Mouse (Mus musculus): Measurements from ENCODE around the gene Kmt2b.

DNA sequence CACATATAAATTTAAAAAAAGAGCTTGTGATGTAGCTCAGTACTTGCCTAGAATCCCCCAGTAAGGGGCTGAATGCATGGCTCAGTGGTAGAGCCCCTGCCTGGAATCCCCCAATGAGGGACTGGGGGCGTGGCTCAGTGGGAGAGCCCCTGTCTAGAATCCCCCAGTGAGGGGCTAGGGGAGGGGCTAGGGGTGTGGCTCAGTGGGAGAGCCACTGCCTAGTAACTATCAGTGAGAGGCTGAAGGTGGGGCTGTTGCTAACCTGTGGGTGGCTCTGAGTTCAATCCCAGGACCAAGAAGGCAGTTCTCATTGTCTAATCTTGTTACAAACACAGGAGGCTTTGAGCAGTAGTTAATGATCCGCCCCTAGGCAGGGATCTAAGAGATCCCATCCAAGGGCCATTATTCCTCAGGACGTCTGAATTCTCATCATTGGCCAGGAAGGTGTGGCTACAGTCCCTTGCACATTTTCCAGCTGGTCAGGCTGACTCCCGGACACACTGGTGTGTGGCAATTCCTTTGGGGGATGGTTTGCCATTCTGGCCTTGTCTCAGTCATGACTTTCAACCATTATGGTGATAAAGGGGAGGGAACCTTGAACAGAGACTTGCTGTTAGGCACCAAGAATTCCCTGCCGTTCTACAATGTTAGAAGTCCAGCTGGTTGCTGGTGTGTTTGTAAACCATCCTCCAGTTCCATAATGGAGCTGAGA is 26.7 kb upstream of the Kmt2b start:
- no peak for TF ChIP-seq CTCF (conservative IDR thresholded peaks at IDR 0.05 in 1 of 2, IDR thresholded peaks at IDR 0.05 in 1 of 2; ENCODE audit: low read depth in 2 of 2, low read length in 2 of 2)
- TF ChIP-seq SIN3A (IDR thresholded peaks at IDR 0.05; ENCODE audit: low read length): no peak
- TF ChIP-seq POLR2A (IDR thresholded peaks at IDR 0.05; ENCODE audit: low read depth, low read length): no peak
- TF ChIP-seq MYC (IDR thresholded peaks at IDR 0.05; ENCODE audit: low read depth, low read length): no peak
- TF ChIP-seq E2F4 (IDR thresholded peaks at IDR 0.05; ENCODE audit: insufficient replicate concordance, low read depth, low read length): no peak
- no peak for TF ChIP-seq CHD2 (IDR thresholded peaks at IDR 0.05; ENCODE audit: low read length)
- TF ChIP-seq MAFK (IDR thresholded peaks at IDR 0.05; ENCODE audit: insufficient replicate concordance, low read length): no peak
